ENCODE assay signal across 27 mouse cellular contexts in genomic region chr15:13217800-13218199, GRCm38 (mm10).
"Had no signal": no experiment of that assay in that cellular context is flagged by ENCODE, and none has a peak within 500 bp of the region (broad histone marks: within the 10 kb centered on the region; RNA-seq: fewer than 3 reads in every experiment).

No protein-coding gene starts in this region.

- H3K9ac ChIP-seq: heart, embryonic 12.5 days; hindbrain, embryonic 12.5 days; hindbrain, embryonic 15.5 days; intestine, embryonic 15.5 days; kidney, embryonic 15.5 days; limb, embryonic 12.5 days; liver, embryonic 13.5 days had no signal

- ATAC-seq: inflammation-experienced regulatory T-cells, adult 6 months; intestine, embryonic 15.5 days; intestine, postnatal 0 days had no signal

- DNase-seq: gastrocnemius, adult 2 months; gastrocnemius, postnatal 10 days; gastrocnemius, postnatal 25 days; heart, adult 18-20 months; heart, postnatal 10 days; heart, postnatal 4 days; kidney, adult 18-20 months; kidney, adult 9 months; kidney, postnatal 25 days; kidney, postnatal 4 days; liver; liver, embryonic 13.5 days had no signal

- H3K4me3 ChIP-seq: gastrocnemius, adult 2 months; heart, embryonic 10.5 days; heart, embryonic 12.5 days; hindbrain, embryonic 10.5 days; hindbrain, embryonic 12.5 days; hindbrain, embryonic 15.5 days; intestine, embryonic 15.5 days; kidney, embryonic 15.5 days; layer of hippocampus, adult 2 months; left cerebral cortex, adult 2 months; limb, embryonic 10.5 days; limb, embryonic 12.5 days; liver, embryonic 13.5 days had no signal

- H3K4me1 ChIP-seq: intestine, embryonic 15.5 days; kidney, embryonic 15.5 days; limb, embryonic 10.5 days; limb, embryonic 12.5 days; liver, embryonic 13.5 days had no signal

- H3K27me3 ChIP-seq: heart, embryonic 12.5 days; hindbrain, embryonic 12.5 days; hindbrain, embryonic 15.5 days; intestine, embryonic 15.5 days; kidney, embryonic 15.5 days; limb, embryonic 12.5 days; liver, embryonic 13.5 days had no signal

- H3K27ac ChIP-seq: gastrocnemius, adult 2 months; heart, embryonic 10.5 days; hindbrain, embryonic 12.5 days; hindbrain, embryonic 15.5 days; intestine, embryonic 15.5 days; kidney, embryonic 15.5 days; kidney, postnatal 0 days; layer of hippocampus, adult 2 months; left cerebral cortex, adult 2 months; limb, embryonic 10.5 days; limb, embryonic 12.5 days; liver, embryonic 13.5 days had no signal

- H3K36me3 ChIP-seq: heart, embryonic 10.5 days; heart, embryonic 12.5 days; hindbrain, embryonic 10.5 days; hindbrain, embryonic 12.5 days; hindbrain, embryonic 15.5 days; intestine, embryonic 15.5 days; kidney, embryonic 15.5 days; limb, embryonic 10.5 days; limb, embryonic 12.5 days; liver, embryonic 13.5 days had no signal

- H3K4me2 ChIP-seq: heart, embryonic 12.5 days; hindbrain, embryonic 12.5 days; hindbrain, embryonic 15.5 days; intestine, embryonic 15.5 days; kidney, embryonic 15.5 days; limb, embryonic 12.5 days; liver, embryonic 11.5 days; liver, embryonic 13.5 days had no signal

- H3K9me3 ChIP-seq: heart, embryonic 10.5 days; heart, embryonic 12.5 days; hindbrain, embryonic 10.5 days; hindbrain, embryonic 12.5 days; hindbrain, embryonic 15.5 days; intestine, embryonic 15.5 days; kidney, embryonic 15.5 days; limb, embryonic 10.5 days; limb, embryonic 12.5 days; liver, embryonic 13.5 days had no signal
